Mouse (Mus musculus): Measurements from ENCODE around the gene Gm6121. TPM values are rescaled to one million over a fixed set of nuclear protein-coding genes. Genes with fewer than 3 reads are reported as not detected.
"Not testable (repeated sequence)": the region's sequence is repeated elsewhere in the genome, so short reads cannot be mapped to it uniquely, and the experiment has no call there.

Gene Gm6121
- not detected for total RNA-seq (2022)

DNA sequence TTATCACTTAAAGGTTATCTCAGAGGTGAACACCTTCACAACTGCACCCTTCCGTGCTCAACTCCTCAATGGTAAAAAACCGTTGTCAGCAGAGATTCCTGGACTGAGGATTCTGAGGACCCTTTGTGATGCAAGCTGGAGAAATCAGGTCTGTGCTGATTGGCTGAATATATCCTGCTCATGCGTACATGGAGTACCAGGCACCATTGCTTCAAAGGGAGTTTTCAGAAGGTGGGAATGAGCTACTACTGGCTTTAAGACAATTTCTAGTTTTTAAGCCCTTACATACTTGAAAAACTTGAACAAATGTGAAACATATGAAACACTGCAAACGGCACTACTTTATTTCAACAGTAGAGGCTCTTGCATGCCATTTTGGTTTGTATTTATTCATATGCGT is at the start of gene Gm6121:
Gene Gm6121 (minus strand): TSS at position 101 of the 400 bp plus-strand sequence.
- not testable (repeated sequence) for DNase-seq (ENCODE audit: low spot score in 2 of 2)

Other genes starting within 250 kb of the Gm6121 start
- gene Gm14525, start 233.1 kb downstream of the Gm6121 start, total RNA-seq (2022): not detected